Mouse (Mus musculus): ENCODE results near the gene Smoc2. TPM values are rescaled to one million over a fixed set of nuclear protein-coding genes. Genes with fewer than 3 reads are reported as not detected.

Gene Smoc2
- polyA plus RNA-seq, 1 experiment from 2014 or later = 184 TPM

- ATAC-seq (replicated peaks; ENCODE audit: low FRiP score, low TSS enrichment, low read depth) (no peak), DNase-seq (ENCODE audit: low spot score) (no peak)
- no peak overlapping the region for H3K4me2 ChIP-seq (ENCODE audit: low read length)
- peaks cover 14% of the 10 kb centered on the region for H3K4me1 ChIP-seq (replicated peaks; ENCODE audit: control insufficient read depth, insufficient read depth, low read length)
- H3K9ac ChIP-seq (ENCODE audit: low read length) = no peak overlapping the region
- peak overlapping the region; percentile 57 for H3K27ac ChIP-seq (ENCODE audit: low read depth)
- 54% methylated on average over 11 of the region's 11 CpGs for WGBS
- no peak overlapping the region for H3K4me3 ChIP-seq (ENCODE audit: low read depth, low read length)
- H3K36me3 ChIP-seq (ENCODE audit: control insufficient read depth, insufficient read depth, low read length) = no peaks in the 10 kb centered on the region
- H3K27me3 ChIP-seq (replicated peaks; ENCODE audit: control insufficient read depth, insufficient read depth, low read length) = no peaks in the 10 kb centered on the region
- H3K9me3 ChIP-seq (ENCODE audit: control insufficient read depth, low read length) = no peaks in the 10 kb centered on the region
These were observed 34.9 kb upstream of the Smoc2 start for GRCm38 (mm10) chr17:14244195-14244965.

- 85% methylated on average over 2 of the region's 2 CpGs for WGBS
- no peak overlapping the region for H3K4me2 ChIP-seq (ENCODE audit: low read length)
- no peak overlapping the region for H3K4me3 ChIP-seq (ENCODE audit: low read depth, low read length)
- no peak overlapping the region for H3K9ac ChIP-seq (ENCODE audit: low read length)
- H3K9me3 ChIP-seq (ENCODE audit: control insufficient read depth, low read length) = no peaks in the 10 kb centered on the region
- ATAC-seq (replicated peaks; ENCODE audit: low FRiP score, low TSS enrichment, low read depth) (no peak), DNase-seq (ENCODE audit: low spot score) (no peak)
- no peaks in the 10 kb centered on the region for H3K36me3 ChIP-seq (ENCODE audit: control insufficient read depth, insufficient read depth, low read length)
- H3K4me1 ChIP-seq (replicated peaks; ENCODE audit: control insufficient read depth, insufficient read depth, low read length) = peaks cover 14% of the 10 kb centered on the region
- H3K27me3 ChIP-seq (replicated peaks; ENCODE audit: control insufficient read depth, insufficient read depth, low read length) = no peaks in the 10 kb centered on the region
- no peak overlapping the region for H3K27ac ChIP-seq (ENCODE audit: low read depth)
These were observed 33.0 kb upstream of the Smoc2 start for GRCm38 (mm10) chr17:14246266-14246665.

- WGBS = 90% methylated on average over 8 of the region's 8 CpGs
- no peak for ATAC-seq (replicated peaks; ENCODE audit: low FRiP score, low TSS enrichment, low read depth)
These were observed 31.4 kb upstream of the Smoc2 start for GRCm38 (mm10) chr17:14247931-14248330.

GRCm38 (mm10) chr17:14249595-14249994 lies 29.7 kb upstream of the Smoc2 start:
- Histone ChIP-seq H3K4me2 (ENCODE audit: low read length) (no peak overlapping the region), H3K27ac (ENCODE audit: low read depth) (no peak overlapping the region), H3K9me3 (ENCODE audit: control insufficient read depth, low read length) (no peaks in the 10 kb centered on the region), H3K4me3 (ENCODE audit: low read depth, low read length) (no peak overlapping the region), H3K36me3 (ENCODE audit: control insufficient read depth, insufficient read depth, low read length) (no peaks in the 10 kb centered on the region), H3K4me1 (replicated peaks; ENCODE audit: control insufficient read depth, insufficient read depth, low read length) (peaks cover 17% of the 10 kb centered on the region), H3K27me3 (replicated peaks; ENCODE audit: control insufficient read depth, insufficient read depth, low read length) (no peaks in the 10 kb centered on the region), H3K9ac (ENCODE audit: low read length) (no peak overlapping the region)
- 47% methylated on average over 4 of the region's 4 CpGs for WGBS
- DNase-seq (ENCODE audit: low spot score) (no peak), ATAC-seq (replicated peaks; ENCODE audit: low FRiP score, low TSS enrichment, low read depth) (no peak)

More at GRCm38 (mm10) chr17:14247931-14248330, 31.4 kb upstream of the Smoc2 start:
- DNase-seq (ENCODE audit: low spot score) = no peak
- Histone ChIP-seq H3K4me1 (replicated peaks; ENCODE audit: control insufficient read depth, insufficient read depth, low read length) (peaks cover 14% of the 10 kb centered on the region), H3K4me3 (ENCODE audit: low read depth, low read length) (no peak overlapping the region), H3K36me3 (ENCODE audit: control insufficient read depth, insufficient read depth, low read length) (no peaks in the 10 kb centered on the region), H3K4me2 (ENCODE audit: low read length) (no peak overlapping the region), H3K27me3 (replicated peaks; ENCODE audit: control insufficient read depth, insufficient read depth, low read length) (no peaks in the 10 kb centered on the region), H3K9ac (ENCODE audit: low read length) (no peak overlapping the region), H3K9me3 (ENCODE audit: control insufficient read depth, low read length) (no peaks in the 10 kb centered on the region), H3K27ac (ENCODE audit: low read depth) (no peak overlapping the region)

- Histone ChIP-seq H3K27ac (ENCODE audit: low read depth) (no peak overlapping the region), H3K4me3 (ENCODE audit: low read depth, low read length) (no peak overlapping the region), H3K4me1 (replicated peaks; ENCODE audit: control insufficient read depth, insufficient read depth, low read length) (peaks cover 13% of the 10 kb centered on the region), H3K9me3 (ENCODE audit: control insufficient read depth, low read length) (no peaks in the 10 kb centered on the region), H3K27me3 (replicated peaks; ENCODE audit: control insufficient read depth, insufficient read depth, low read length) (no peaks in the 10 kb centered on the region), H3K9ac (ENCODE audit: low read length) (no peak overlapping the region), H3K4me2 (ENCODE audit: low read length) (no peak overlapping the region), H3K36me3 (ENCODE audit: control insufficient read depth, insufficient read depth, low read length) (no peaks in the 10 kb centered on the region)
- no peak for DNase-seq (ENCODE audit: low spot score)
- WGBS = 78% methylated on average over 8 of the region's 8 CpGs
- no peak for ATAC-seq (replicated peaks; ENCODE audit: low FRiP score, low TSS enrichment, low read depth)
These were observed 28.9 kb upstream of the Smoc2 start for GRCm38 (mm10) chr17:14250401-14250800.

GRCm38 (mm10) chr17:14252456-14252855 lies 26.9 kb upstream of the Smoc2 start:
- Histone ChIP-seq H3K9me3 (ENCODE audit: control insufficient read depth, low read length) (no peaks in the 10 kb centered on the region), H3K27me3 (replicated peaks; ENCODE audit: control insufficient read depth, insufficient read depth, low read length) (no peaks in the 10 kb centered on the region), H3K4me3 (ENCODE audit: low read depth, low read length) (no peak overlapping the region), H3K36me3 (ENCODE audit: control insufficient read depth, insufficient read depth, low read length) (no peaks in the 10 kb centered on the region), H3K27ac (ENCODE audit: low read depth) (no peak overlapping the region), H3K9ac (ENCODE audit: low read length) (no peak overlapping the region), H3K4me1 (replicated peaks; ENCODE audit: control insufficient read depth, insufficient read depth, low read length) (peaks cover 10% of the 10 kb centered on the region), H3K4me2 (ENCODE audit: low read length) (no peak overlapping the region)
- ATAC-seq (replicated peaks; ENCODE audit: low FRiP score, low TSS enrichment, low read depth) (no peak), DNase-seq (ENCODE audit: low spot score) (no peak)
- 60% methylated on average over 7 of the region's 7 CpGs for WGBS

- no peaks in the 10 kb centered on the region for H3K27me3 ChIP-seq (replicated peaks; ENCODE audit: control insufficient read depth, insufficient read depth, low read length)
- no peak overlapping the region for H3K4me2 ChIP-seq (ENCODE audit: low read length)
- peak overlapping the region; percentile 54; the same call in 1 of the 2 replicates for H3K27ac ChIP-seq (ENCODE audit: low read depth)
- no peaks in the 10 kb centered on the region for H3K9me3 ChIP-seq (ENCODE audit: control insufficient read depth, low read length)
- H3K4me3 ChIP-seq (ENCODE audit: low read depth, low read length) = no peak overlapping the region
- no peak overlapping the region for H3K9ac ChIP-seq (ENCODE audit: low read length)
- ATAC-seq (replicated peaks; ENCODE audit: low FRiP score, low TSS enrichment, low read depth) = no peak
- H3K4me1 ChIP-seq (replicated peaks; ENCODE audit: control insufficient read depth, insufficient read depth, low read length) = peaks cover 10% of the 10 kb centered on the region
- 15% methylated on average over 5 of the region's 5 CpGs for WGBS
- H3K36me3 ChIP-seq (ENCODE audit: control insufficient read depth, insufficient read depth, low read length) = no peaks in the 10 kb centered on the region
- no peak for DNase-seq (ENCODE audit: low spot score)
These were observed 24.7 kb upstream of the Smoc2 start for GRCm38 (mm10) chr17:14254616-14255015.

- ATAC-seq (replicated peaks; ENCODE audit: low FRiP score, low TSS enrichment, low read depth) (no peak), DNase-seq (ENCODE audit: low spot score) (no peak)
- H3K27me3 ChIP-seq (replicated peaks; ENCODE audit: control insufficient read depth, insufficient read depth, low read length) = no peaks in the 10 kb centered on the region
- H3K9ac ChIP-seq (ENCODE audit: low read length) = no peak overlapping the region
- H3K4me1 ChIP-seq (replicated peaks; ENCODE audit: control insufficient read depth, insufficient read depth, low read length) = peaks cover 22% of the 10 kb centered on the region
- H3K9me3 ChIP-seq (ENCODE audit: control insufficient read depth, low read length) = no peaks in the 10 kb centered on the region
- no peak overlapping the region for H3K4me3 ChIP-seq (ENCODE audit: low read depth, low read length)
- H3K4me2 ChIP-seq (ENCODE audit: low read length) = no peak overlapping the region
- WGBS = 82% methylated on average over 7 of the region's 7 CpGs
- no peaks in the 10 kb centered on the region for H3K36me3 ChIP-seq (ENCODE audit: control insufficient read depth, insufficient read depth, low read length)
- no peak overlapping the region for H3K27ac ChIP-seq (ENCODE audit: low read depth)
These were observed 21.3 kb upstream of the Smoc2 start for GRCm38 (mm10) chr17:14257799-14258520.

Data from intestine, embryonic 14.5 days (tissue).